Mouse (Mus musculus) myocyte (in vitro differentiated cells): ENCODE results near the gene Pilra.
"Not testable (repeated sequence)": the region's sequence is repeated elsewhere in the genome, so short reads cannot be mapped to it uniquely, and the experiment has no call there.

ENCODE experiments used
- MAX ChIP-seq: IDR thresholded peaks from one replicate; pipeline ENCODE4 v1.6.1; 2011; ENCODE audit warnings: low read depth, mild to moderate bottlenecking, control low read depth
- MYOG ChIP-seq, 3 experiments: IDR thresholded peaks; one replicate each; pipeline ENCODE4 v1.6.1; 2011; ENCODE audit warnings: control low read depth in 2 of 3, low read depth in 2 of 3, mild to moderate bottlenecking in 2 of 3; ENCODE audit not compliant: insufficient read length in 2 of 3, control insufficient read depth in 1 of 3, insufficient read depth in 1 of 3
- POLR2A ChIP-seq: IDR thresholded peaks from one replicate; pipeline ENCODE4 v1.6.1; 2011; ENCODE audit warnings: low read depth, mild to moderate bottlenecking, control low read depth, moderate library complexity; ENCODE audit not compliant: insufficient read length
- SRF ChIP-seq: IDR thresholded peaks from one replicate; pipeline ENCODE4 v1.6.1; 2011; ENCODE audit warnings: low read depth; ENCODE audit not compliant: control insufficient read depth, insufficient read length
- TCF12 ChIP-seq: IDR thresholded peaks from one replicate; pipeline ENCODE4 v1.6.1; 2011; ENCODE audit warnings: mild to moderate bottlenecking, control low read depth; ENCODE audit not compliant: poor library complexity, insufficient read depth, severe bottlenecking
- TCF3 ChIP-seq: IDR thresholded peaks from one replicate; pipeline ENCODE4 v1.6.1; 2011; ENCODE audit warnings: low read depth, control low read depth; ENCODE audit not compliant: insufficient read length
- USF1 ChIP-seq: IDR thresholded peaks from one replicate; pipeline ENCODE4 v1.6.1; 2011; ENCODE audit warnings: low read depth, mild to moderate bottlenecking, control low read depth, moderate library complexity

GRCm38 (mm10) chr5:137871644-137872380, 35.7 kb upstream of the Pilra start, which contains the start of gene Pilrb2:
- TF ChIP-seq POLR2A; MYOG (IDR thresholded peaks at IDR 0.05; ENCODE audit: control insufficient read depth in 1 of 3, insufficient read depth in 1 of 3, insufficient read length in 2 of 3, low read depth in 2 of 3); USF1; TCF12; SRF; MAX; TCF3: not testable (repeated sequence)
